Mouse (Mus musculus) thymus, postnatal 14 days (tissue): ENCODE results near the gene Rgl1.

Experiments used
- DNase-seq: peaks from one replicate; pipeline ENCODE4 v3.0.0; 2021

Rgl1 gene

DNA sequence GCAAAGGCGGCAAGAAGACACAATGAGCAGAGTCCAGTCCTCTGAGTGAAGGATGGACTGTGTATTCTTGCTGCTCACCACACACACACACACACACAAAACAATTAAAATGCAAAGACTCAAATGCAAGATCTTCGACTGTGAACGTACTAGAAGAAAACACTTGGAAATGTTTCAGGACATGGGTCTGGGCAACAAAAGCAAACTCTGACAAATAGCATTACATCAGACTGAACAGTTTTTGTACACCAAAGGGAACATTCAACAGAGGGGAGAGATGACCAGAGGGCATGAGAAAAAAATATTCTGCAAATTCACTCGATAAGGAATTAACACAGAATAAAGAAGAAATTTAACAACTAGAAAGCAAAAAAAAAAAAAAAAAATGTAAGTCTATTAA, 52.2 kb downstream of the Rgl1 start:
- no peak for DNase-seq

DNA sequence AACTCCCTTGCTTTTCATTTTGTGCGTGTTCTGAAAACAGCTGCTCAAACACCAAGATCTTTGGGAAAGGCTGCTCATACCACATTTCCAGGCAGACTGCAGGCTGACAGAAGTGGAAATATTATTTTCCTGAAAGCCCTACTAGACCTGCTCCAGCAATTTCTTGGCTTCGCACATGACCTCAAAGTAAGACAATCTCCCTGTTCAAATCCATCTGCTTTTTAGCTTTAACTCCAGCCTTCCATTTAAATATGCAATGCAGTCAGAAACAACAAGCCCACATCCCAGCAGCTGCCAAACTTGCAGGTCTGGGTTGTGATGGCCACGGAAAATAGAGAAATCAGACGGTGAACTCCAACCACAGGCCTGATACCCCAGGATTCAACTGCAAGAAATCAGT, 55.1 kb downstream of the Rgl1 start:
- no peak for DNase-seq

DNA sequence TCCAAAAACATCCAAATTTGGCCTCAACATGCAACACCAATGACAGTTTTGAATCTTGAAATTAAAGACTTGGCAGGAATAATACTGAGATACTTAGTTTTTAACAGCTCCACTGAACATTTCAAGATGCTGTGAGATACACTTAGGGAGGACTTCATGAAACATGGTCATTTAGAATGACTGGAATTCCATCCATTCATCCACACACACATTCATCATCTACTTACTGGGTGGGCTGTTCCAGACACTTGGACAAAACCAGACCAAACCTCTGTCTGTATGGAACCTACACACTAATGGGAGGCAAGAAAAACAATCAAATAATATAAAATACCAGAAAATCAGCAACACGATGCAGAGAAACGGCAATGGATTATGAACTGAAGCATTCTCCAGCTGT, 58.6 kb downstream of the Rgl1 start:
- no peak for DNase-seq

DNA sequence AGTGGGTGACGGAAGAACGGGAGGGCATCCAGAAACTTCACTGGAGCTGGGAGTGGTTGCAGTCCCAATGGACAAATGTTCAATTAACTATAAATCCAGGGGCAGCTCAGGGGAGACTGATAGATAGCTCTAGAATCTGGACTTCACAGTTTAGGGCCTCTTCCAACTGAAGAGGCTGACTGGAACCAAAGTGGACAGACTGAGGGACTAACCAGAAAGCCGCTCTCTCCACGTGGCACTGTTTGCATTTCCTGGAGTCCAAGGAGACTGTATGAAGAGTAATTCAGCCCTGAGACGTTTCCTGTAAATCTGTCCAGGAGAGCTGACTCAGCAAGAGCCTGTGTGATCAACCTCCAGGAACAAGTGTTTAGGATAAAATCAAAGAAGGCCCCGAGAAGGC, 62.2 kb downstream of the Rgl1 start:
- no peak for DNase-seq

DNA sequence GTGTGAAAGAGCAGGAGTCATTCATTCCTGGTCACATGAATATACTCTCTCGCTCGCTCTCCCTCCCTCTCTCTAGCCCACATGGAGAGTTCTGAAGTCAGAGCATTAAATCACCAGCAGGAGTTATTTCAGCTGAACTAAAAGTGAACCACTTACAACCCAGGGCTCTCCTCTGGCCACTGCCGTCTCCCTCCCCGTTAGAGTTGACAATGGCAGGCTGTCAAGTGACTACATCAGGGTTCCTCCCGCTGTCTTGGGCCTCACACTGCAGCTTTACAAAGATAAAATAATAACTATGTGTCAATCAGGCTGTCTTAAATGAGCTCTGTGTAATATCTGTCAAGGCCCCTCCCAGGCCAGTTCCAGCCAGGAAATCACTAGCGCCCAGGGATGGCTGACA, 63.2 kb downstream of the Rgl1 start:
- no peak for DNase-seq

DNA sequence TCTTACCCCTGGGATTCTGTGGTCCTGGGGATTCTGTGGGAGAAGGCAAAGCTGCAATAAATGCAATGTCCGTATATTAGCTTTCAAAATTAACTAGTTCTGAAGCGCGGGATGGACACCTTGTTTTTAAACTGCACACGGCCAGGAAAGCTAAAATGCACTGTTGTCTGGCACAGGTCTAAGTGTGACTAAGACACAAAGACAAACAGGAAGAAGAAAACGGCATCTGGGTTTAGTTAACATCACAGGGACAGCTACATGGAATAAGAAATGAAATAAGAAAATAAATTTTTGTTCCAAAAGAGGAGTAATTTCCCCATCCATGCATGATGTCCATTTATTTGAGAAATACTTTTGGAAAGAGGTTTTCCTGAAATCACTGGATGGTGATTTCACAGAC, 65.1 kb downstream of the Rgl1 start:
- DNase-seq: no peak

DNA sequence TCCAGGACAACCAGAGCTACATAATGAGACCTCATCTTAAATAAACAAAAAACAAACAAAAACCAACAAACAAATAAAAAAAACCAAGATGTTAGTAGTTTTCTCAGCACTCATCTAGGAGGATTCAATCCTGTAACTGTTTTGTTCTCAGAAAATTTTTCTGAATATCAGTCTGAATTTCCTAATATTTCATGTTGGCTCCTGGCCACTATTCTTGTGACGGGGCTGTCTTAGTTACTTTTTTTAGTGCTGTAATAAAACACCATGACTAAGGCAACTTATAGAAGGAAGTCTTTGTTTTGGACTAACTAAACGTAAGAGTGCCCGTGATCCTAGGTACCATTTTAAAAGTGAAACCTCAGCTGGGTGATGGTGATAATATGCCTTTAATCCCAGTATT, 68.8 kb downstream of the Rgl1 start:
- DNase-seq: no peak

DNA sequence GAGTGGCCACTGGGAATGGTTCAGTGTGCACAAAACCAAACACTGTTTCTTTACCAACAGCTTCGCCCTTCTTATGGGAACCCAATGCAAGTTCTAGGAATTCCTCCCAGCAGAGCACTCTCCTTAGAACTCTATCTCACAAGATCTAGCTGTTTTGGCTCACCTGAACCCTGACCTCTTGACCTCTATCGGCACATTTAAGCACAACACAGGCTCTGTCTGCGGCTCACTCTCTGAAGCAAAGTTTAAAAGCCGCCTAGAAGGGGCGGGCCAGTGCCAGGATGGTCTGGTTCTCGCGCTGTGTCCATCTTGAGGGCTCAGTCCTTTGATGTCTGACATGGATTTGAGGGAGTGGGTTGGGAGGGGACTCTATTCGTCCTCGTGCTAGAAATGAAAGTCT, 70.7 kb downstream of the Rgl1 start:
- no peak for DNase-seq

DNA sequence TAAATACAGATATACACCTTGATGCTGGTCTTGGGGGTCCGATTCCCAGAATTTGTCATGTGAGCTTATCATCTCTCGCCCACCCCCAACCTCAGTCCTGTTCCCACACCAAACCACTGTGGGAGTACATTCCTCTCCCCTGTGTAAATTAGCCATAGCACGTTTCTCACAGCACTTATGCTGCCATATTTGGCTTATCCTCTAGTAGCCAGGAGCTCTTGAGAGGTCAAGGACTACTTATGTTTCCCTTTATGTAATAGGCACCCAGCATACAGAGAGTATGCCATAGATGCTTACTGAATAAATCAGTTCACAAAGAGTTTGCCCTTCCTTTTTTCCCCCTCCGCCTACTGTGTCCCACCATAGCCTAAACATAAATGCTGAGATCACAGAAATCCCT, 76.2 kb downstream of the Rgl1 start:
- DNase-seq: no peak

DNA sequence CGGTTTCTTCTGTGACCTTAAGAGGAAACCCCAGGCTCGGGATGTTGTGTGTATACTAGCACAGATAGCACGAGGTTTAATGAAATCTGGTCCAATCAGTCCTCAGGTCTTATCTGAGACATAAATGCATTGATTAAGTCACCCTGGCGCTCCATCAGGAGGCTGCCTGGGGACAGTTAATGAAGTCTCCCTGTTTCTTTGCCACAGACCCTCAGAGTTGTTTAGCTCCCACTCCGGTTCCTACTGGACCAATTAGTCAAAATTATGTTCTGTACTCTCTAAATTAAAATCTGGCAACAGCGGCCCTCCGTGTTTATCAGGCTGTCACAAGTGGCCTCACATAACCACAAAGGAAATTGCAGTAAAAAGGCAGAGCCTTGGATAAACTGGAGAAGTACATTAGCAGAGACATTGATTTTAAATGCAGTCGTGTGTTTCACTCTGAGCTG, 78.4 kb downstream of the Rgl1 start:
- no peak for DNase-seq

DNA sequence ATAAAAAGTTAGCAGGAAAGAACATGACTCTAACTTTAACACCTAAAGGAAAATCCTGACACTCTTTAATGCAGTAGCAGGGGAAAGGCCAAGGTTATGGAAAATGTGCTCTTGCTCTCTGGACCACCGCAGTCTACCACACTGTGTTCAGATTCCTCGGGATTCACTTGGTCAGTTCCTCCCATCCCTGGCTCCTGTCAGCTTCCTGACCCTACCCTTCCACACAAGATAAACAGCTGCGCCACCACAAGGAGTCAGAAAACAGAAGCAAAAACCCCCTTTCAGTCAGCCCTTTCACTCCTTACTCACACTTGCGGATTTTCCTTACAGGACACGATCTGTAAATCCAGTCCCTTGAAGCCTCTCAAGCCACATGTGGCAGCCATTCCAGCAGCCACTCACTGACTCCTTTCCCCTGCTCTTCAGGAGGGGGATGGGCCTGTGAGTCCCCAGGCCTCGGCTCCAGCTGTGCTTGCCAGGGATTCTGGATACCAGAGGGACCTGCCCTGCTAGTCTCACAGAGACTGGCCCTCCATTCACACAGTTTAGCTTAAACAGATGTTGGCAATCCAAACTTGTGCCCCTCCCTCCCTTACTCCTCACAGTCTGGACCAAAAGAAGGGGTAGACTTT, 78.9 kb downstream of the Rgl1 start:
- DNase-seq: no peak

DNA sequence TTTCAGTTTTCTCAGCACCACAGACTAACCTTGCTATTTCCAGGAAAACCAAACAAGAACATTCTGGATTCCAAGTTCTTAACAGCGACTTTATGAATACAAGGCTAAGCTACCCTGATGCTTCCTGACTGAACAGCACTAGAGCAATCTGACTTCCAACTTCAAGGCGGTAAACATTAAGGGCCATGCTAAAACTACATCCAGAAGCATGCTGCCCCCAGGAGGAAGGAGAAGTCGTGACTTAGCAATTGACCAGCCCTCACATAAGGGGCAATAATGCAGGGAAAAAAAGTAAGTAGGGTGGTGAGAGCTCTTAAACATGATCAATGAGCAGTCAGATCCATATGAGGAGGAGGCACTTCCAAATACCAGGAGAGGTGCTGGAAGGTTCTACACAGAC, 80.6 kb downstream of the Rgl1 start:
- DNase-seq: no peak

DNA sequence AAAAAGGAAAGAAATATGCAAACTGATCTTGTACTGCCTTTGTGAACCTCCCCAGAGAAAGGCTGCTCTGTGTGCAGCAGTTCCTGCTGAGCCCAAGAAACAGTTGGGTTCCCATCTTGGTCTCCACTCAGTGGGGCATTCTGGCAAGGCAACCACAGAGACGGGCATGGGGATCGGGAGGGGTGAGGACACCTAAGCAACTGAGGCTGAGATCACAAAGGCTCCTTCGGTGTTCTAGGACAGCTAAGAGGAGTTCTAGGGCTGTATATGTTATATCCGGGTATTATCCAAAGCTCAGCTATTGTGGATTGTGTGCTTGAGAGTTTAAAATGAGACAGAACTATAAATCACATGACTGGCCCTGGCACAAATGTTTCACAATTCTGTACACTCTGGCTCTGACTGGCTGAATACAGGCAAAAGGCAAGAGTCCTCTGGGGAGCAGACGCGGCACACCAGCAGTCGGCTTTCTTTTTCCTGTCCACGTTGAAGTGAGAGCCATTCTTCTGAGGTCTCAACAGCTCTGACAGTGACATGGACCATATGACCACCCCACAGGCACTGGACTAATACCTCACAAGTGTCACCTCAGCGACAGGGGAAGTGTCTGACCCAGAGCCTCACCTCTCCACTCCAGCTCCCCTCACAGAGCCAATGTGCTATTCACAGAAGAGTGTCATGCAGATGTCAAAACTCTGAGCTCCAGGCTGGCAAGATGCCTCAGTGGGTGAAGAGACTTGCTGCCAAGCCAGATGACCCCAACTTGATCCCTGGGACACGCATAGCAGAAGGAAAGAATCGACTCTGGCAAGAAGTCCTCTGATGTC, 83.6 kb downstream of the Rgl1 start:
- no peak for DNase-seq

DNA sequence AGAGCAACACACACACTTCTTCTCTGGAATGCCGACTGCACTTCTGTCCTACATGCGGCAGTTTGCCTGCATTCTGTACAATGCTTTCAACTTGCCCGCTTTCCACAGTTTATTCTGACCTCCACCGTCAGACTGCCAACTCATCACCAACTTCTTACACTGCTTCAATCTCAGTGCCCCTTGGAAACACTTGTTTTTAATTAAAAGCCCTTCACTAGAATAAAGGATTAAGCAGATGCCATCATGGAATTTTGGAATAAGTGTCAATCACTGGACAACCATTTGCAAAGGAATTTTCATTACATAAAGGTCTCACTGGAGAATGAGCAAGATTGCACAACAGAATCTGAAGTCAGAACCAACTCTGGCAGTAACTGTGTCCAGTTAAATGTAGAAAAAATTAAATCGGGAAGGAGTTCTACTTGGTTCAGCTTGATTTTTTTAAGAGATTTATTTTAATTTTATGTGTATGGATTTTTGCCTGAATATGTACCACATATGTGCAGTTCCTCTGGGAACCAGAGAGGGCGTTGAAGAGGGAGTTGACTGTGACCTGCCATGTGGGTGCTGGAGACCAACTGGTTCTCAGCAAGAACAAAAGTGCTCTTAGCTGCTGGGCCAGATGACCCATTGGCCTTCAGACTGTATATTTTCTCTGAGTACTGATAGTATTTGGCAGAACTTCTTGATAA, 84.3 kb downstream of the Rgl1 start:
- DNase-seq: no peak

DNA sequence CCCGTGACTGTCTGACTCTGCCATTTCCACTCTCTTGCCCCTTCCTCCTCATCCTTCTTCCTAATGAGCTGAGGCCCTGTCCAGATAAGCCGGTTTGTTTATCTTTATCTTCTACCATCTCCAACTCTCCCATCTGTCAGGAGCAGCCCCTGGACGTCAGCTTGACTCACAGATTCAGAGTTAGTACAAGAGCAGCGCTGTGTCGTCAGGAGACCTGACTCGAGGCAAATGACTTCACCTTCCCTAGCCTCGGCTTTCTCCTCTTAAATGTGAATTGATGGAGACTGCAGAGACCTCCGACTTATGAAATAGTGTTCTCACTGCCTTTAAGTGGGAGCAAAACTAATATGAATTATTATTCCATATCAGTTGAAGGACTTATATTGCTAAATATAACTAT, 85.0 kb downstream of the Rgl1 start:
- DNase-seq: no peak

DNA sequence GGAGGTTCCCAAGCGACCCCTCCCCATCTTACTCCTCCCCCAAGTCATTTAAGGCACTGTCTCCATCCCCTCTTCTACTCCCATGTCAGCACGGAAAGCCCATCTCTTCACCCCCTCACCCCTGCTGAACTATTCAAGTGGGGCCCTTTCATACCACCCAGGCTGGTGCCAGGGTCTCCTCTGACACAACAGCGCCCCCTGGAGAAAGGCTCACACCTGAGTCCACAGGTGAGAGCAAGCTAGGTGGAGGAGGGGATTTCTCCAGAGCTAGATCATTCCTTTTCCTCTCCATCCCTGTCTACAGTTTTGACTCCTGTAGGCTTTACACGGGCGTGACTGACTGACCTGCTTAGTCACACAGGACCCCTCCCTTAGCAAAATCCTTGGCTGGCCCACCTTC, 87.7 kb downstream of the Rgl1 start:
- peak; percentile 78 for DNase-seq

DNA sequence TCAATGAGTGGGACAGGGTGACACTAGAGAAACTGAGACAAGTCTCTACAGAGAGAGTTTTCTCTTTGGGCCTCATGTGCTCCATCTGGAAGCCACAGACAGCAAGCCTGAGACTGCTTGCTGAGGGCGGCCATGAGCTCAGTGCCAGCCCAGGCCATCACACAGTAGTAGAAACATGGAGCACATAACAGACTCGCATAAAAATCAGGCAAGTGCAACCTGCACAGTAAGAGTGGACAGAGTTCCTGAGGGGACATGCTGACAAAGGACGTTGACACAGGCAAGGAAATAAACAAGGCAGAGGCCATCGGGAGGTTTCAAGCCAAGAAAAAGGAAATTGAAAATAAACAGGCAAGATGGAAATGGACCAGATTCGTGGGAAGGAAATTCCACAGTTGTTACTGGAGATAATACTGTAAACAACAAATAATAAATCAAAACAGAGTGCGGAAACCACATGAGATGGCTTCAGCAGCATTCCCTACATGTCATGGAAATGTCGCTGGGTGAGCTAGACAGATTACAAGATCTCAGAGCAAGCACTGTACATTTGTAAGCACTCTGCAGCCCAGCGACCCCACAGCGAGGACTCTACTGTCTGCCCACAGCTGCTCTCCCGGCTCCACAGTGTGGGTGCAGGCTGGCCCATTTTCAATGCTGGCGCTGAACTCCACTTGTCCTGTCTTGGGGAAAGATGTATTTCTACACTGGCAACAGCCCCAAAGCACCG, 88.5 kb downstream of the Rgl1 start:
- DNase-seq: no peak

DNA sequence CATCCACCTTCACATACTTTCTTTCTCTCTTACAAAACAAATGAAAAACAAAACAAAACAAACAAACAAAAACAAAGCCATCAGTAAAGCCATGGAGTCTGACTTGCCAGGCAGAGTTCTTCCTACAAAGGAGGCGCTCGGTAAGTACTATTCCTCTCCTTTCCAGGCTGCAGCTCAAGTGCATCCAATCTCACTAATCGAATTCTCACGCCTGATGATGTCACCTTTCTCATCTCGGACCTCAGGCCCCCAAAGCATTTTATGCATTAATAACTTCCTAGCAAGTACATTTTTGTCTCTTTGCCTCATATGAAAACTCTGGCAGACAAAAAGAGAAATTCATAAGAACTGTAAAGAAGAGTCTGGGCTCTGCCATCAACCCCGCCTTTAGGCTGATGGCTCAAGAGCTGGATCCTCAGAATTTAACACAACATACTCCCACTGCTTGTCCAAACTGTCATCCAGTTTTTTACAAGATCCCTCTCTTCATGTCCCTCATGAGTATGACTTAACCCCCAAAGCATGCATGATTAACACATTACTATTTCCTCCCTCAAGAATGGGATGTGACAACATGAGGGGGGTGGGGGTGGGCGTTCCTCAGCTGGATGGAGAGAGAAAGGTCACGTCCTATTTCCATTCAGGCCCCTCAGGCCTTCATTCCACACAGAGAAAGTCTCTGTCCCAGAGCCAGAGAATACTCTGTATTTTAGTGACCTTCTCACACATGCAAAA, 96.5 kb downstream of the Rgl1 start:
- no peak for DNase-seq

DNA sequence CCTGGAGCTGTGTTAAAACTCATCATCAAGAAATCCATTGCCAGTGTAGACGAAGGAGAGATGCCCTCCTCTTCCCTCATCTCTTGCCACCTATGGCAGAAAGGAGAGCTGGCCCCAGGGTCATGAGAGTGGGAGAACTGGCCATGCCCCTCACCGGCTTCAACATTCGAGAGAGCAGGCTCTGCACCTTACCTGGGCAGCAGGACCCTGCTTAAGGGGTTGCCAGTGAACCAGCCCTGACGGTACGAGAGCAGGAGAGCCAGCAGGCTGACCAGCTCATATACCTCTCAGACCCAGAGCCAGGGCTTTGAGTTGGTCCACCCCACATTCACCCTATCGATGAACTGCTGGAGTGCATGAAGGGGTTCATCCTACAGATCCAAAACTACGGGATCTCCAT, 105.7 kb downstream of the Rgl1 start:
- no peak for DNase-seq

DNA sequence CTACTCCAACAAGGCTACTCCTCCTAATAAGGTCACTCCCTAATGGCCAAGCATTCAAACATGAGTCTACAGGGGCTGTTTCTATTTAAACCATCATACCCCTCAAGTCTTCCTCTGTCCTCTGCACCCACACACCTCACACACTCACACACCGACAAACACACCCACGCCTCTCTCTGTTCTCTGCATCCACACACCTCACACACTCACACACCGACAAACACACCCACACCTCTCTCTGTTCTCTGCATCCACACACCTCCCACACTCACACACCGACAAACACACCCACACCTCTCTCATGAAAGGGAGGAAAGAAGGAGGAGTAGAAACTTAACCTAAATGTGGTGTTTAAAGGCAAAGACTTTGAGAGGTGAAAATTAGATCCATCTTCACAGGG, 106.2 kb downstream of the Rgl1 start:
- no peak for DNase-seq

DNA sequence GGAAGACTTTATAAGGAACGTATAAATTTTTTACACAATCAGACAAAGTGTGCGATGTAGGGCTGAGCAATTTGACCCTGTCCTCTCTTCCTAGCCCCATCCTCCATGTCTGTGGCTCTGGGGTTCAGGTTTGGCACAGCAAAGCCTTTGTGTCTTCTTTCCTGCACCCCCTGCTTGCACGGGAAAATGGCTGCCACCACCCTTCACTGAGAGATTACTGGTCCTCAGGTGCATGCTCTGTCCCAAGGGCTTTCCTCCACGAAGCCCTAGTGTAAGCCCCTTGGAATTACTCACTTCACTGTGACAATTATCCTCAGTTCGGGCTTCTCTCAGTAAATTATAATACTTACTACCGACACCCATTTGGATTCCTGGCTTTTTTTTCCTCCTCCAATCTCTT, 109.5 kb downstream of the Rgl1 start:
- no peak for DNase-seq

DNA sequence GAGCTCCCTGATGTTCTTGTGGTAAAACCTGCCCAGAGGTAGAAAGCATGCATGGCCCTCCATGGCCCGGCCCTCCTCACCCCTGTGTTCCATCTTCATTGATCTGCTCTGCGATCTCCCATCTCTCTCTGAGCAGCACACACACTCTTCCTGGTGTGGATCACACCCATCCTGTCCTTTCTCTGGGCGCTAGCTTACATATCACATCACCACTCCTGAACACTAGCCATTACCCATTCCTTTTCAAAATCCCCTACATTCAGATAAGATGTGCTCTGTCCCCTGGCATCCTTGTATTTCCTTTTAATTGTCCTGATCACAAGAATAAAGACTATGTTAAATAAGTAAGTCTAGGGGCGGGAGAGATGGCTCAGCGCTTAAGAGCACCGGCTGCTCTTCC, 111.3 kb downstream of the Rgl1 start:
- no peak for DNase-seq

DNA sequence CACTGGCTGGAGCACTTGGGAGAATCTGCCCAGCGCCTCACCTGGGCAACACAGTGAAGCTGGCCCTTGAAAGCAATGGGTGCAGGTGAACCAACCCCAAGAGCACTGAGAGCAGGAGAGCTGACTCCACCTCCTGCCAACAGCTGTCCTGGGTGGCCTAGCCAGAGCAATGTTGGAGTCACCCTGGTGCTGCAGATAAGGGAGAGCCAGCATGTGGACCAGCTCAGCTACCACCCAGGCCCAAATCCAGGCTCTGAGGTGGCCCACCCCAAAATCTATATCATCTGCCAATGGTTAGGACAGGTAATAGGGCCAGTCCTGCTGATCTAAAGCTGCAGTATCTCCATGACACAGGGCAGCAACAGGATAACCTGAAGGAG, 114.7 kb downstream of the Rgl1 start:
- no peak for DNase-seq
